Mouse (Mus musculus) E14TG2a.4 (cell line): ENCODE measurements around the gene Mymk.

Source experiments
- CTCF ChIP-seq: conservative IDR thresholded peaks from 2 replicates; pipeline ENCODE4 v1.5.1; 2014; ENCODE audit warnings: low read length
- NANOG ChIP-seq: IDR thresholded peaks from 2 replicates; pipeline ENCODE4 v1.6.1; 2014; ENCODE audit warnings: borderline replicate concordance, low read length, mixed read lengths

- TF ChIP-seq CTCF (no peak), NANOG (no peak)
Measured at GRCm38 (mm10) chr2:27079649-27080048, 7.7 kb upstream of the Mymk start.
